Mouse (Mus musculus): ENCODE measurements around the gene Ddx5. TPM values are rescaled to one million over a fixed set of nuclear protein-coding genes. Genes with fewer than 3 reads are reported as not detected.
"Not testable (repeated sequence)": the region's sequence is repeated elsewhere in the genome, so short reads cannot be mapped to it uniquely, and the experiment has no call there.

Gene Ddx5
- polyA plus RNA-seq, 1 experiment, result 253 TPM

DNA sequence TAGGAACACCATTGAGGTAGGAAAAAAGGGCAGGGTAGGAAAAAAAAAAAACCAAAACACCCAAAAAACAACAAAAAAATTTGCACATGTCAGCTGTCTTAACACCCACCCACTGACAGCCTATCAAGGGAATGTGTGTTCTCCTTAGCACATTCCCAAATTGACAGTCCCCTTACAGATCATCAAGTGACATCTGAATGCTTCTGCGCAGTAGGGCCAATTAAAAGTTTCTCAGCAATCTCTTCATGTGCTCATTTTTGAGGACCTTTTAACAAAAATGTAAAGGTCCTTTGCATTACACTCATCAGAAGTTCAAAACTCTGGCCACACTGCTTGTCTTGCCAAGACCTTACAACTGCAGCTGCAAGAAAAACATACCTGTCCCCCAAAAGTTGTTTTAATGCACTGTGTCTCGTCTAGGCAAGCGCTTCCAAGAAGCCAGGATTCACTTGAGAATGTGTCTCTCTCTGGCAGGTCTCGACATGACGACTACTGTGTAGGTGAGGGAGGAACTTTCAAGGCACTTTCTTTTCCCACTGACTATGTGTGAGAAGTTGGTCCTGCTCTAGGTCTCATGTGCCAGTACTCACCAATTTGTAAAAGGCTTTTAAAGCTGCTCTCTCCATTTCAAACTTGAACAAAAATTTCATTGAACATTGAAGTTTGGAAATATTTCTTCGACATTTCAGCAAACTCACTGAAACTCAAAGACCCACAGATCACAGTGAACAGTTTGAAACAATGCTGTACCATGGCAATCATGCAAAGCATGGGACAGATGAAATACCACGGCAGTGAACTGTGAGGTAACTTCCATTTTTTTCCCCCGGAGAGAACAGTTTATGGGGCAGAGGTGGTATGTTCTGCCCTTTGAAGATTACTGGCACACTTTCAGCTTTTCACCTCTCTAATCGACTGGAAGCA, 5.9 kb downstream of the Ddx5 start:
- no peak for TF ChIP-seq CTCF (conservative IDR thresholded peaks at IDR 0.05; ENCODE audit: insufficient read depth, insufficient read length, low read depth, low read length)
- 48% methylated on average over 9 of the region's 9 CpGs for WGBS
- H3K36me3 ChIP-seq (ENCODE audit: control insufficient read depth, insufficient read depth, low read length), result peaks cover 39% of the 10 kb centered on the region
- no peaks in the 10 kb centered on the region for H3K27me3 ChIP-seq (replicated peaks; ENCODE audit: control insufficient read depth, insufficient read depth, low read length)
- DNase-seq, result no peak
- no peak overlapping the region for H3K27ac ChIP-seq (ENCODE audit: insufficient read depth, low read depth, low read length)
- H3K4me1 ChIP-seq (ENCODE audit: control insufficient read depth, insufficient read depth, low read length), result peaks cover 6% of the 10 kb centered on the region; the same call in 1 of the 2 replicates
- H3K4me3 ChIP-seq (ENCODE audit: insufficient read depth, low read depth, low read length), result no peak overlapping the region

DNA sequence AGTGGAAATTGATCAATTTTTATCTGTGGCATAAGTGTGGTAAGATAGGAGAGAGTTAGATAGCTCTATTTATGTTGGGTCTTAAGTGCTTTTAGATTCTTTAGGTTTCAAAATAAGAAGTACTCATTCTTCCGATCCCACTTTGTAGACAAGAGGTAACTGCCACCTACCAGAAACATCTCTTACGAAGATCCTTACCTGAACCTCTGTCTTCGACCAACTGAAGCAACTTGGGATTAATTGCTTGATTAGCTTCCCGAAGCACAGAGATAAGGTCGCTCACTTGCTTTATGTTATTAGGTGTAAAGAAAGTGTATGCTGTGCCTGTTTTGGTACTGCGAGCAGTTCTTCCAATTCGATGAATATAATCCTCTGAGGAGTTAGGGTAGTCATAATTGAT, 6.7 kb downstream of the Ddx5 start:
- not testable (repeated sequence) for H3K27me3 ChIP-seq (replicated peaks; ENCODE audit: control insufficient read depth, insufficient read depth, low read length); H3K27ac ChIP-seq (ENCODE audit: insufficient read depth, low read depth, low read length); DNase-seq; H3K4me3 ChIP-seq (ENCODE audit: insufficient read depth, low read depth, low read length)
- 77% methylated on average over 7 of the region's 7 CpGs for WGBS
- H3K36me3 ChIP-seq (ENCODE audit: control insufficient read depth, insufficient read depth, low read length), result peaks cover 39% of the 10 kb centered on the region
- H3K4me1 ChIP-seq (ENCODE audit: control insufficient read depth, insufficient read depth, low read length), result peaks cover 12% of the 10 kb centered on the region; the same call in 1 of the 2 replicates

DNA sequence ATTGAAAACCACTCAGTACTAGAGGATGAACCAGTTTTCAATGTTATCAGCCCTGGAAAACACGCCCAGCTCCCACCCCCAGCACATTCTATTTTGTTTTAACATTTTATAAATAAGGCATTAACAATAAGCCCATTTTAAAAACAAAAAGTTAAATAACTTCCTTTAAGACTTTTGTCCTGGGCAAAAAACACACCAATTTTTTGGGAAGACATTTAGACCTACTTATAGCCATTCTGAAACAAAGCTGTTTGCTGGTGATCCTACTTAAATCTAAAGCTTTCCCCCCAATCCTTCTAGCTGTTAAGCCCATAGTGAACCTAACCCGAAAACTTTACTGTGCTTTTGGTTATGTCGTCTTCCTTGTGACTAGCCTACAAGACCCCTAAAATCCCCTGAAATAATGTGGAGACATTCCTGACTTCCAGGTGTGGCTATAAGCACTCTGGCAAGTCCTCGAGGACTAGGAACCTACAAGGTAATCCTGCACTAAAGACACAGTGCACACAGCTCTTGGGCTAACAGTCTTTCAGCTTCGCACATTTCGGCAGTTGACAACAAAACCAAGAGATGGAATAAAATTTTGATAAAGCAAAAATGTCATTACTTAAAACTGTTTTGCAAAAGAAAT, 8.3 kb downstream of the Ddx5 start:
- Histone ChIP-seq H3K4me3 (ENCODE audit: insufficient read depth, low read depth, low read length) (no peak overlapping the region), H3K36me3 (ENCODE audit: control insufficient read depth, insufficient read depth, low read length) (peaks cover 30% of the 10 kb centered on the region), H3K4me1 (ENCODE audit: control insufficient read depth, insufficient read depth, low read length) (peaks cover 15% of the 10 kb centered on the region), H3K27ac (ENCODE audit: insufficient read depth, low read depth, low read length) (no peak overlapping the region), H3K27me3 (replicated peaks; ENCODE audit: control insufficient read depth, insufficient read depth, low read length) (no peaks in the 10 kb centered on the region)
- WGBS, result 67% methylated on average over 6 of the region's 6 CpGs
- no peak for DNase-seq
- TF ChIP-seq CTCF (conservative IDR thresholded peaks at IDR 0.05; ENCODE audit: insufficient read depth, insufficient read length, low read depth, low read length) (no peak), POLR2A (IDR thresholded peaks at IDR 0.05; ENCODE audit: low read depth, low read length) (no peak)

DNA sequence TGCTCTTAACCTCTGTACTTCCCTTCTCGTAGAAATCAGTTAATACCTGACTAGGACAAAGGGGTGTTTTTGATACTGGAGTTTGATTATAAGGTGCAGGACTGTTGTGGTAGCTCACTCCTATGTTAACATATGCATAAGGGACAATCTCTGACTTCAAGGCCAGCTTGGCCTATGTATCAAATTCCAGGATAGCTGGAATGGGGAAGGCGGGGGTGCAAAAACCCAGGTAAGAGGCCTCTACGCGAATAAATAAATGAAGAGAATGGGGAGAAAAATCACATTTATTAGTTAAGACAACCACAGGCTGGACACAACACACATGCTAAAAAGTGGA, 8.9 kb downstream of the Ddx5 start:
- Histone ChIP-seq H3K36me3 (ENCODE audit: control insufficient read depth, insufficient read depth, low read length) (peaks cover 27% of the 10 kb centered on the region), H3K4me1 (ENCODE audit: control insufficient read depth, insufficient read depth, low read length) (peaks cover 13% of the 10 kb centered on the region), H3K27me3 (replicated peaks; ENCODE audit: control insufficient read depth, insufficient read depth, low read length) (no peaks in the 10 kb centered on the region), H3K4me3 (ENCODE audit: insufficient read depth, low read depth, low read length) (no peak overlapping the region), H3K27ac (ENCODE audit: insufficient read depth, low read depth, low read length) (peak overlapping the region; percentile 94)
- 48% methylated on average over 4 of the region's 4 CpGs for WGBS
- DNase-seq, result peak; percentile 35
- no peak for TF ChIP-seq CTCF (conservative IDR thresholded peaks at IDR 0.05; ENCODE audit: insufficient read depth, insufficient read length, low read depth, low read length)
- TF ChIP-seq POLR2A (IDR thresholded peaks at IDR 0.05; ENCODE audit: low read depth, low read length), result no peak

DNA sequence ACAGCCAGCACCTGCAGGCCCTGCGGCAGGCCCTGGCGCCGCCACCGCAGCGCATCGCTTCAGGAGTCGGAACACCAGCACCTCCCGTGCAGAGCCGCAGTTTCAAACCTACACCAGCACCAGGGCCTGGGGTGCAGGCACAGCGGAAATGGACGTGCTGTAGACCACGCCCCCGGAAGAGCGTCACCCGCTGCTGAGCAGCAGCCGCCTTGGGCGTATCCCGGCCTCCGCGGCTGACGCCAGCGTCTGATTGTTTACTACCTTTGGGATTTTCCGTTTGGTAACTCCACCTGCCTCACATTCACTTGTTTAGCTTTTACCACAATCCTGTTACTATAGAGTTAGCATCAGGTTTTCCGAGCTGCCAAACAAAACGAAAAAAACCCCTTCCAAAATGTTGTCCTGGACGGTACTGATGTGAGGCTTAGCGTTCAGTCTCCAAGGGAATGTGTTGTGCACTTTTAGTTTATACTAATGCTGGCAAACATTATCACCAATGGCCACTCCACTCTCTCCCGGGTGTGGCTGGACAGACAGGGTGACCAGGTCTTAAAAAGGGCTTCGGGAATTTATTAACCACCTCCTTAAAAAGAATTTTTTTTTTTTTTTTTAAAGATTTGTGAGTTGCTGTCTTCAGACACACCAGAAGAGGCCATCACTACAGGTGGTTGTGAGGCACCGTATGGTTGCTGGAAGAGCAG, 9.4 kb downstream of the Ddx5 start, which contains the start of gene Polg2:
Gene Polg2, minus strand, starts transcription at position 150 of the 701 bp plus-strand sequence.
- no peak for TF ChIP-seq CTCF (conservative IDR thresholded peaks at IDR 0.05; ENCODE audit: insufficient read depth, insufficient read length, low read depth, low read length)
- peak; percentile 91 for TF ChIP-seq POLR2A (IDR thresholded peaks at IDR 0.05; ENCODE audit: low read depth, low read length)
- Histone ChIP-seq H3K36me3 (ENCODE audit: control insufficient read depth, insufficient read depth, low read length) (peaks cover 27% of the 10 kb centered on the region), H3K4me3 (ENCODE audit: insufficient read depth, low read depth, low read length) (peak within 1 kb of the TSS; percentile 78), H3K4me1 (ENCODE audit: control insufficient read depth, insufficient read depth, low read length) (peaks cover 13% of the 10 kb centered on the region), H3K27me3 (replicated peaks; ENCODE audit: control insufficient read depth, insufficient read depth, low read length) (no peaks in the 10 kb centered on the region), H3K27ac (ENCODE audit: insufficient read depth, low read depth, low read length) (peak within 1 kb of the TSS; percentile 94)
- WGBS, result under 1% methylated on average over 30 of the region's 30 CpGs
- DNase-seq, result peak; percentile 96

DNA sequence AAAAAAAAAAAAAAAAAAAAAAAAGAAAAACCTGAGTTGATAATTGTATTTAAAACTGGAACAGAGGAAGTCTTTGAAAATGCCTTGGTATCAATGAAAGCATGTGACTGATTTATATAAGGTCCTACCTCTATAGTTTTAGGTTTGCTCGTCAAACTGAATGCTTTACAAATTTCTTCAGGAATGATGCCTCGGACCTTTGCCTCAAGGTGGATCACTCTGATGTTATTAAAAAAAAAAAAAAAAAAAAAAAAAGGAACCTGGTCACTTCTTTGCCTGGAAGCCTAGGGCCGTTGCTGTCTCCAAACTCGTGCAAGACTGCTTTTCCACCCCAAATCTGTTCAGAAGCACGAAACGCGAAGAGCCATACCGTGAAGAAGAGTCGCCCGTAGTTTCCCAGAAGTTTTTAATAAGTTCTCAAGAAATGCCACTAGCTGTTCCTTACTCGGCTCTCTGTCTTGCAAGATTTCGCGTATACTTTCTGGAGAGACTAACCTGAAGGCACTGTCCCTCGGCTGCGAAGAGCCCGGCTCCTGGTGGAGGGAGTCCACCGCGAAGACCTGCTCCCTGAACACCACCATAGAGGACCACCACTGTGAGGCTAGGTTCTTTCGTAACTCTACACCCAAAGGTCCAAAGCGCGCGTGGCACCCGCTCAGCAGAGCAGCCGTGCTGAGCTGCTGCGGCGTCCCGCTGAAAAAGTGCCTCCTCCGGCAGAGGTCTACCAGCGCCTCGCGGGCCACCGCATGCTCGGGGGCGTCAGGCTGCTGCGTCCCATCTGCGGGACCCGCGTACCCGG, 10.2 kb downstream of the Ddx5 start:
- no peak for DNase-seq
- under 1% methylated on average over 39 of the region's 39 CpGs for WGBS
- peaks cover 13% of the 10 kb centered on the region for H3K4me1 ChIP-seq (ENCODE audit: control insufficient read depth, insufficient read depth, low read length)
- H3K27ac ChIP-seq (ENCODE audit: insufficient read depth, low read depth, low read length), result peak overlapping the region; percentile 87
- H3K4me3 ChIP-seq (ENCODE audit: insufficient read depth, low read depth, low read length), result peak overlapping the region; percentile 78
- no peaks in the 10 kb centered on the region for H3K27me3 ChIP-seq (replicated peaks; ENCODE audit: control insufficient read depth, insufficient read depth, low read length)
- TF ChIP-seq CTCF (conservative IDR thresholded peaks at IDR 0.05; ENCODE audit: insufficient read depth, insufficient read length, low read depth, low read length), result no peak
- no peak for TF ChIP-seq POLR2A (IDR thresholded peaks at IDR 0.05; ENCODE audit: low read depth, low read length)
- H3K36me3 ChIP-seq (ENCODE audit: control insufficient read depth, insufficient read depth, low read length), result peaks cover 25% of the 10 kb centered on the region

Data from kidney, adult 2 months (tissue).